Mouse (Mus musculus): ENCODE results near the gene Ldlrad3. TPM values are rescaled to one million over a fixed set of nuclear protein-coding genes. Genes with fewer than 3 reads are reported as not detected.

Ldlrad3 gene
- polyA plus RNA-seq, 1 experiment from 2014 or later: 11.7 TPM

DNA sequence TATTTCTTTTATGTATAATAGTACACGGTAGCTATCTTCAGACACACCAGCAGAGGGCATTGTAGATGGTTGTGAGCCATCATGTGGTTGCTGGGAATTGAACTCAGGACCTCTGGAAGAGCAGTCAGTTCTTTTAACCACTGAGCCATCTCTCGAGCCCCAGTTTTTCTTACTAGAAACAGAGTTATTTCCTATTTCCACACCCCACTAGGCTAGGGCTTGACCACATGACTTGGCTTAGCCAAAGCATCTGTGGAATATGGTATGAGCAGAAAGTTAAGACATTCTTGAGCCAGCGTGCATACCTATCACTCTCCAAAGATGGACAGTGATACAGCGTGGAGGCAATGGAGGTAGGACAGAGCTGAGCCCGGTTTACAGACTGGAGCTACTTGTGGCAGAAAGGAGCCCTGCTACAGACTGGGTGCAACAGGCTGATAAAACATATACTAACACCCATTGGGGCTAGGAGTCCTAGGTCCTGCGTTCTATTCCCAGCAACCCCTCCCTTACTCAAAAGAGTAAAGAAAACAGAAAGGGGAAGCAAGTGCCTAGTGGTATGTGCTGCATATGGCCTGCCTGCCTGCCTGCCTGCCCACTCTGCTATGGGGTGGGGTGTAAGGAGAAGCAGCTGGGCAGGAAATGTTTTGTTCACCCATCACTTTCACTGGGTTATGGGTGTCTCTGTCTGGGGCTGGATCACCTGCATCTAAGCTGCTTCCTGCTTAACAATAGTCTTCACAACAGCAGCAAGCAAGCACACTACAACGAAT lies 147.1 kb downstream of the Ldlrad3 start:
- Histone ChIP-seq H3K9ac (no peak overlapping the region), H3K9me3 (replicated peaks) (no peaks in the 10 kb centered on the region), H3K4me1 (replicated peaks) (peaks cover 32% of the 10 kb centered on the region), H3K4me2 (no peak overlapping the region), H3K4me3 (no peak overlapping the region), H3K27me3 (no peaks in the 10 kb centered on the region), H3K27ac (peak overlapping the region; percentile 2; the same call in 1 of the 2 replicates), H3K36me3 (no peaks in the 10 kb centered on the region)
- ATAC-seq (replicated peaks; ENCODE audit: insufficient number of reproducible peaks, insufficient read depth, low FRiP score, low read depth): no peak
- WGBS: 85% methylated on average over 7 of the region's 7 CpGs

DNA sequence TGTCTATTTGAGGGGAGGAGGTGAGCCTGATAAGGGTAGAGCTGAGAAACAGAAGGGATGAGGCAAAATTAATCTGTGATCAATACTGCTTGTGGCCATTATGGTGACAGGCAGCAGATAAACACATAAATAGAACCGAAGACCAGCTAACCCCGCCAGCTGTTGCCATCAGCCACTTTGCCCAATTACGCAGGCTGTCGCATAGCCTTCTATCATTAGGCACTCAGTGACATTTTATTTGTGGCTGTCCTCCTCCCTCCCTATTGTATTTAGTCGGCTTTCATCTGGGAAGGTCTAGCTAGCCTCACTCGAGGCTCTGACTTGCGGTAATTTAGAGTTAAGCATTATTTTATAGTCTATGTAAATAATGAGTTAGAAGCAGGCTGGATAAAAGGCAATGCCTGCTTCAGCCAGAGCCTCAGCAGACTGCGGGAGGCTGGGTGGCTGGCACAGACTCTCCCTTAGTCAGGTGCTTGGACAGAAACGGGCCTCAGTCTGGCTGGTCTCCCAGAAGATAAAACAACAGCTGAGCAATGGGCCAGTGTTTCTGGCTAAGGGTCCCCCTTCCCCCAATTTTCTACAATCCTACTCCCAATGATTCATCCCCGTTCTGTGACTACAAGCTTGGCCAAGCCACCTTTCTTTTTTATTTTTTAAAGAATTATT lies 147.8 kb downstream of the Ldlrad3 start:
- WGBS: 41% methylated on average over 10 of the region's 10 CpGs
- no peaks in the 10 kb centered on the region for H3K27me3 ChIP-seq
- H3K4me1 ChIP-seq (replicated peaks): peaks cover 36% of the 10 kb centered on the region
- peak overlapping the region; percentile 45 for H3K27ac ChIP-seq
- peak; percentile 65 for ATAC-seq (replicated peaks; ENCODE audit: insufficient number of reproducible peaks, insufficient read depth, low FRiP score, low read depth)
- H3K4me2 ChIP-seq: peak overlapping the region; percentile 3; the same call in 1 of the 2 replicates
- no peak overlapping the region for H3K9ac ChIP-seq
- H3K4me3 ChIP-seq: no peak overlapping the region
- no peaks in the 10 kb centered on the region for H3K36me3 ChIP-seq
- no peaks in the 10 kb centered on the region for H3K9me3 ChIP-seq (replicated peaks)

DNA sequence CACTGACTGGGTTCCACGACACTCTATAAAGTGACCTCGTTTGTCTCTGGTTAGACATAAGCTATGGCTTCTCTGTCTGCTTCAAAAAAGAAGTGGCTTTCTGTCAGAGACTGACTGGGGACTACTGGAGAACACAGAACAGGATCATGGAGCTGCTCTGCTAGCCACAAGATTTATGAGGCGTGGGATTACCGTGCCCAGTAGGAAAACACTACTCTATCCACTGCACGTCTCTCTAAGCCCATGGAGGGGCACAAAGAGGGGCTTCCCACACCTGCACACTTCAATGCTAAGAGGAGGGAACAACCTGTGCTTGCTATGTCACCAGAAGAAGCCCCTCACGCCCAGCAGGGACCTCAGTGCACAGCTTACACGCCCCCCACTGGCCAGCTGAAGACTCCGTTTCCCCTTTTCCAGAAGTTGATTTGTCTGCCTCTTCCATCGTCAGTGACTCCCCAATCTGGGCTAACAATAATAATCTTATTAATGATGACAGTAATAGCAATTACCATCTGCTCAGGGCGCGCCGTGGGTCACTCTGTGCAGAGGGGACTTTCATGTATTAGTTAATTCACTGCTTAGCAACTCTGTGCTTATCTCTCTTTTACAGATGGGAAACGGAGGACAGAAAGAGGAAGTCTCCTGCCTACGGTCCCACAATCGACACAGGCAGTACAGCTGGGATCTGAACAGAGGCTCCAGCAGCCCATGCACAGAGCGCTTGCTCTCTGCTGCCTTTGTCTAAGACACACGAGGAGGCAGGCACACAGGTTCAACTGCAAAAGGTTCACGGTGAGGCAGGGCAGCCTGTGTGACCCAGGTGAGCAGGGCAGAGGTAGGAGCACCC lies 149.3 kb downstream of the Ldlrad3 start:
- 59% methylated on average over 18 of the region's 18 CpGs for WGBS
- peak; percentile 41 for ATAC-seq (replicated peaks; ENCODE audit: insufficient number of reproducible peaks, insufficient read depth, low FRiP score, low read depth)

DNA sequence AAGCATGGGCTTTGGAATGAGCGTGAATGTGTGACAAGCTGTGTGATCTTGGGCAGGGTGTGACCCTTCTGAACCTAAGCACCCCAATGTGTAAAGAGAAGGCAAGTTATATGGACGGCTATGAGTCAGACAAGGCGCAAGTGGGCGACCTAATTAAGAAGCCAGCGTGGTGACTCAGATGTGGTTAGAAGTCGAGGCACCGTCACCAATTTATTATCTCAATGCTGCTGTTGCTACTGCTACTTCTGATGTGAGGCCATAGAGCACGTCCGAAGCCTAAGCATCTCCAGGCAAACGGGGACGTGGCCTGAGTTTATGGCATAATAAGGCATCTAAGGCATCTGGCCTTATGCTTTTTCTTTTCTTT lies 151.7 kb downstream of the Ldlrad3 start:
- ATAC-seq (replicated peaks; ENCODE audit: insufficient number of reproducible peaks, insufficient read depth, low FRiP score, low read depth): no peak
- H3K4me3 ChIP-seq: no peak overlapping the region
- H3K4me2 ChIP-seq: no peak overlapping the region
- peaks cover 38% of the 10 kb centered on the region for H3K4me1 ChIP-seq (replicated peaks)
- no peaks in the 10 kb centered on the region for H3K27me3 ChIP-seq
- WGBS: 78% methylated on average over 11 of the region's 11 CpGs
- H3K36me3 ChIP-seq: no peaks in the 10 kb centered on the region
- no peak overlapping the region for H3K27ac ChIP-seq
- H3K9me3 ChIP-seq (replicated peaks): no peaks in the 10 kb centered on the region
- H3K9ac ChIP-seq: no peak overlapping the region

More for the DNA sequence above, 149.3 kb downstream of the Ldlrad3 start:
- Histone ChIP-seq H3K4me3 (no peak overlapping the region), H3K4me1 (replicated peaks) (peaks cover 43% of the 10 kb centered on the region), H3K27ac (no peak overlapping the region), H3K4me2 (peak overlapping the region; percentile 20), H3K9ac (no peak overlapping the region), H3K9me3 (replicated peaks) (no peaks in the 10 kb centered on the region), H3K27me3 (no peaks in the 10 kb centered on the region), H3K36me3 (no peaks in the 10 kb centered on the region)

DNA sequence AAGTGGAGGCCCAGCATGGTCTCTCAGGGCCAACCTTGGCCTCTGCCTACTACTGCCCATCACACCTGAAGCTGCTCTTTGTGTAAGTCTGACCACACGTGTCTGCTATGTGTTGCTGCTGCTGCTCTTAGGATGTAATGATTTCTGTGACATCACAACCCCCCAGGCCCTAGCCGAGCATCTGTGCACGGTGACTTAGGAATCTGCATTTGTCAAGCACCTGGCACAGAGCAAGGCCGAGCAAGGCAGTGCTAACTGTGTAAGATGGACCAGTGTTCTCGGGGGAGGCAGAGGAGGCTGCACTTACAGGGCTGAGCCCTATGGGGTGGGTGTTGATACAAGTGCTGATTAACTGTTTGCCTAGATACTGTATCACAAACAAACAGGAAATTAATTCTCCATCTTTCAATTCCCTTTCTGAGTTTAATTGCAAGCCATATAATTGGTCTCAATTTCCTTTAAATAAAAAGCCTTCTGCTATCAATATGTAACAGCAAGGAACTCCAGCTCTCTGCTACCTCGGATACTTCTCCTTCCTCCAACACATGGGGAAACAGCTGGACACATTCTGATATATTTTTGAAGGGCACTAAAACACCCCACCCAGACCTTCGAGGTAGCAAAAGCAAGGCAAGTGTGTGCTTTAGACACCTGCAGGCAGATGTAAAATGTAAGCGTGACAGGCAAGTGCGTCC lies 152.2 kb downstream of the Ldlrad3 start:
- ATAC-seq (replicated peaks; ENCODE audit: insufficient number of reproducible peaks, insufficient read depth, low FRiP score, low read depth): no peak

DNA sequence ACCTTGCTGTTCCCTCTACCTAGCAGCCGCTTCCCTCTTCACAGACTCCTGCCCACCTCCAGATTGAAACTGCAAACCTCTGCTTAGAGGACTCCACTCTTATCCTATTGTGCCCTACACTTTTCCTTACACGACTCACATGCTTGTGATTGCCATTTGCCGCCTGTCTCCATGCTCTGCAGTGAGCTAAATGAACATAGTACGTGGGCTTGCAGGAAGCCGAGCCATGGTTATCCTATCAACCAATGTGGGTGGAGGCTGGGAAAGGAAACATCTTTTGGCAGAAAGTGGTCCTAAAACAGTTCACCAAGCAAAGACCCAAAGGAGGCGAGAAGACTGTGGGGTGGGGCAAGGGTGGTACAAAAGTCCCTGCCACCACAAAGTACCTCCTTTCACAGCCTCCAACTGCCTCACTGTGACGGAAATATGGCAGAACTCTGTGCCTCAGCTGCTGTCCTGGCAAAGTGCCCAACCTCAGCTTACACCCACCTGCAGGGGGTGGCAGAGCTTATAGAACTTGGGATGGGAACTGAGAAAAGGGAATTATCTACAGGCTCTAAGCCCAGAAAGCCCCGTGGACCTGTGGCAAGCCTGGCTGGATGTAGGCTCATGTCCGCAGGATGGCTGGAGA lies 153.4 kb downstream of the Ldlrad3 start:
- Histone ChIP-seq H3K4me3 (no peak overlapping the region), H3K27me3 (no peaks in the 10 kb centered on the region), H3K9ac (no peak overlapping the region), H3K36me3 (no peaks in the 10 kb centered on the region), H3K27ac (no peak overlapping the region), H3K9me3 (replicated peaks) (no peaks in the 10 kb centered on the region), H3K4me1 (replicated peaks) (peaks cover 22% of the 10 kb centered on the region), H3K4me2 (no peak overlapping the region)
- 67% methylated on average over 9 of the region's 9 CpGs for WGBS
- ATAC-seq (replicated peaks; ENCODE audit: insufficient number of reproducible peaks, insufficient read depth, low FRiP score, low read depth): 0 out of 2 replicates have a peak, but pooled peaks have one; percentile 11

More for the DNA sequence above, 152.2 kb downstream of the Ldlrad3 start:
- 63% methylated on average over 9 of the region's 9 CpGs for WGBS
- no peak overlapping the region for H3K9ac ChIP-seq
- H3K27me3 ChIP-seq: no peaks in the 10 kb centered on the region
- H3K27ac ChIP-seq: no peak overlapping the region
- no peaks in the 10 kb centered on the region for H3K9me3 ChIP-seq (replicated peaks)
- H3K36me3 ChIP-seq: no peaks in the 10 kb centered on the region
- peaks cover 33% of the 10 kb centered on the region for H3K4me1 ChIP-seq (replicated peaks)
- H3K4me2 ChIP-seq: no peak overlapping the region
- H3K4me3 ChIP-seq: no peak overlapping the region

DNA sequence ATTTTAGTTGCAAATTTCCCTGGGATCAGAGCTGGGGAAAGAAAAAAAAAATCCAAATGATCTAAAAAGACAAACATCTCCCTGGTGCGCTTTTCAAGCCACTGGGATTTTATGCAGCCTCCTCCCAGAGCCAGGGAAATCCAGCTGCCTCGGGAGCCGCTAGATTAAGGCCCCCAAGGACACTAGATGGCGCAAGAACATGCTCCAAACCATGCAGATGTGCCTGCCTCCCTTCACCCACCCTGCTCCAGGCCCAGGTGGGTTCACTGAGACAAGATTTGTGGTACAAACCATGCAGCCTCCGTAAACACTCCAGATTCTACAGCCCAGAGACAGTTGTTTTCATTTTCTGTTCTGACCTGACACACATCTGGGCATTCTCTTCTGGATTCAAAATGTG lies 155.5 kb downstream of the Ldlrad3 start:
- WGBS: 23% methylated on average over 5 of the region's 5 CpGs
- H3K4me1 ChIP-seq (replicated peaks): peaks cover 10% of the 10 kb centered on the region
- H3K27me3 ChIP-seq: no peaks in the 10 kb centered on the region; the same call in 1 of the 2 replicates
- H3K9me3 ChIP-seq (replicated peaks): no peaks in the 10 kb centered on the region
- H3K4me3 ChIP-seq: no peak overlapping the region
- no peak overlapping the region for H3K4me2 ChIP-seq
- no peak for ATAC-seq (replicated peaks; ENCODE audit: insufficient number of reproducible peaks, insufficient read depth, low FRiP score, low read depth)
- H3K9ac ChIP-seq: no peak overlapping the region
- no peaks in the 10 kb centered on the region for H3K36me3 ChIP-seq
- no peak overlapping the region for H3K27ac ChIP-seq

DNA sequence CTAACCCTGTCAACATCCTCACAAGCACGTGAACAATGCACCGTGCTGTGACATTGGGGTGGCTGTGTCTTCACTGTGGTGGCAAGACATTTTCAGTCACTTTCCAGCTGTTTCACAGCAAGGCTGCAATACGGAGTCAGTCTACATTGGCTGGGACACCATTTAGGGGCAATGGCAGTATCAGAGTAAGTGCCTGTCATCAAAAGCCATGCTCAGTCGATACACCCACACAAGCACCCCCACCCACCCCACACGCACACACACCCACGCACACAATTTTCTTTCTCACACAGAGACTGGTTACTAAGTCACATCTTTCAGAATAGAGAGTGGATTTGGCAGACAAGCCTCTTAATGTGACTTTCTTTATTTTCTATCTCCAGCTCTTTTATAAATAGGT lies 156.0 kb downstream of the Ldlrad3 start:
- no peaks in the 10 kb centered on the region; the same call in 1 of the 2 replicates for H3K27me3 ChIP-seq
- 78% methylated on average over 6 of the region's 6 CpGs for WGBS
- no peak overlapping the region for H3K4me3 ChIP-seq
- ATAC-seq (replicated peaks; ENCODE audit: insufficient number of reproducible peaks, insufficient read depth, low FRiP score, low read depth): no peak
- no peaks in the 10 kb centered on the region for H3K36me3 ChIP-seq
- no peak overlapping the region for H3K9ac ChIP-seq
- no peak overlapping the region for H3K27ac ChIP-seq
- no peaks in the 10 kb centered on the region for H3K9me3 ChIP-seq (replicated peaks)
- no peak overlapping the region for H3K4me2 ChIP-seq
- peaks cover 10% of the 10 kb centered on the region for H3K4me1 ChIP-seq (replicated peaks)

DNA sequence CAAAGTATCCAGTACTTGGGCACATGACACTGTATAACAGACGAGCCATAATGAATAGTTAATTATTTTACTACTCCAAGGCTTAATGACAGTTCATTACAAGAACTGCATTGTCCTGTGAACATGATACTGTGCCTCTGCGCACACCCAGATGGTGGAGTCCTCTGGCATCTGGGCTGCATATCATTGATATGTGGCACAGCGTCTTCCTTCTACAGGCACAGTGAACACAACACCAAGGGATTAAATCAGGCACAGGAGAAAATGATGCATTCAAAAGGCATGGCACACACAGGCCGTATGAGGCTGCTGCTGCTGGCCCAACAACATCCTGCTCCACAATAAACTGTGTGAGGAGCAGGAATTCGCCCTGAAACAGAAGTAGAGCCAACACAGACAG lies 156.5 kb downstream of the Ldlrad3 start:
- ATAC-seq (replicated peaks; ENCODE audit: insufficient number of reproducible peaks, insufficient read depth, low FRiP score, low read depth): no peak
- Histone ChIP-seq H3K27me3 (no peaks in the 10 kb centered on the region; the same call in 1 of the 2 replicates), H3K36me3 (no peaks in the 10 kb centered on the region), H3K9ac (no peak overlapping the region), H3K9me3 (replicated peaks) (no peaks in the 10 kb centered on the region), H3K4me3 (no peak overlapping the region), H3K4me1 (replicated peaks) (peaks cover 10% of the 10 kb centered on the region), H3K4me2 (no peak overlapping the region), H3K27ac (no peak overlapping the region)
- 79% methylated on average over 5 of the region's 5 CpGs for WGBS

DNA sequence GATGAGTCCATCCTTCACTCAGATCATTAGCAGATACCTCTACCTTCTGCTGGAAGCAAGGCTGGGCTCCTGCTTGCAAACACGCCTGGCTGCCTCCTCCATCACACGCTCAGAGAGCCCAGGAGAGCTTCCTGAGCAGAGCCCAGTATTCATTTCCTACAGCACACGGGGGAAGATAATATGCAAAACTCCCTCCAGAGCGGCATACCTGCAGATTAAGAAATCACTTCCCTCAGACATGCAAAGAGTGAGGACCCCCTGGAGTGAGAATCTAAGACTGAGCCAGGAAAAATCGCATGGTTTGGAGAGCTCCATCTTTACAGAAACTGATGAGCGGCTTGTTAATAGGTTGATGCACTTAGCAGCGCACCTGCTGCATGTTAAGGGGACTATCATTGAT lies 158.9 kb downstream of the Ldlrad3 start:
- Histone ChIP-seq H3K36me3 (no peaks in the 10 kb centered on the region), H3K4me3 (no peak overlapping the region), H3K9me3 (replicated peaks) (no peaks in the 10 kb centered on the region), H3K9ac (no peak overlapping the region), H3K27ac (no peak overlapping the region), H3K27me3 (no peaks in the 10 kb centered on the region; the same call in 1 of the 2 replicates), H3K4me1 (replicated peaks) (no peaks in the 10 kb centered on the region), H3K4me2 (no peak overlapping the region)
- 80% methylated on average over 7 of the region's 7 CpGs for WGBS
- no peak for ATAC-seq (replicated peaks; ENCODE audit: insufficient number of reproducible peaks, insufficient read depth, low FRiP score, low read depth)

All from heart, embryonic 15.5 days (tissue).